Mouse (Mus musculus) CD8-positive naive resting alpha-beta T cell, adult 2 months (primary cell): ENCODE data around the gene Mrgprb8.
"Not testable (repeated sequence)": the region's sequence is repeated elsewhere in the genome, so short reads cannot be mapped to it uniquely, and the experiment has no call there.

Source experiments
- DNase-seq, 2 experiments: peaks; one replicate each; pipeline ENCODE4 v3.0.0; 2022; ENCODE audit warnings: low read depth in 2 of 2, low spot score in 2 of 2

The Mrgprb8 gene

GRCm38 (mm10) chr7:48388226-48388625 is at the start of gene Mrgprb8:
Gene Mrgprb8 (plus strand): TSS chr7:48388526.
- no peak for DNase-seq

- not testable (repeated sequence) for DNase-seq
These were observed 47.6 kb downstream of the Mrgprb8 start for GRCm38 (mm10) chr7:48435936-48436335.

GRCm38 (mm10) chr7:48436581-48436980 is 48.3 kb downstream of the Mrgprb8 start:
- DNase-seq = no peak
